Mouse (Mus musculus) B cell, adult 67 days (primary cell): ENCODE results near the gene Tap1. TPM values are rescaled to one million over a fixed set of nuclear protein-coding genes. Genes with fewer than 3 reads are reported as not detected.

ENCODE experiments used
- total RNA-seq, 2 experiments: library from RNA; stranded (reverse); gene quantifications; 4 replicates each; pipeline ENCODE4 v1.2.4; 2023

The Tap1 gene
- 100 to 1,000 TPM; 143 to 169 TPM for total RNA-seq

GRCm38 (mm10) chr17:34187261-34187916, at the start of gene Tap1, which contains the start of gene Psmb9:
Tap1 (plus strand) TSS chr17:34187553.
Psmb9 (minus strand) TSS chr17:34187764.

GRCm38 (mm10) chr17:34143033-34143432, 44.3 kb upstream of the Tap1 start, which contains the start of gene H2-DMb2:
H2-DMb2 (plus strand) TSS chr17:34143307.

GRCm38 (mm10) chr17:34152923-34153322, 34.4 kb upstream of the Tap1 start, which contains the start of gene H2-DMb1:
H2-DMb1 (plus strand) TSS chr17:34153072.

GRCm38 (mm10) chr17:34196941-34197894, 9.9 kb downstream of the Tap1 start, which contains the start of gene Psmb8:
Psmb8 (plus strand) TSS chr17:34197721.

GRCm38 (mm10) chr17:34203444-34203843, 16.1 kb downstream of the Tap1 start, which contains the start of gene Tap2:
Tap2 (plus strand) TSS chr17:34203527.

GRCm38 (mm10) chr17:34238706-34239105, 51.4 kb downstream of the Tap1 start, which contains the start of gene H2-Ob:
H2-Ob (plus strand) TSS chr17:34238903.

Other genes starting within 250 kb of the Tap1 start
- 10 to 100 TPM; 62.1 to 66.8 TPM for gene Pfdn6, start 247.2 kb upstream of the Tap1 start, total RNA-seq
- 10 to 100 TPM; 40.2 to 41.2 TPM for gene Wdr46, start 246.9 kb upstream of the Tap1 start, total RNA-seq
- gene B3galt4, start 236.1 kb upstream of the Tap1 start, total RNA-seq: 1 to 10 TPM; 6.1 to 7.1 TPM
- 10 to 100 TPM; 95.0 to 95.1 TPM for gene Vps52, start 231.7 kb upstream of the Tap1 start, total RNA-seq
- 1,000 to 10,000 TPM; 1,402 to 1,461 TPM for gene Rps18, start 231.6 kb upstream of the Tap1 start, total RNA-seq
- 1,000 to 10,000 TPM; 2,757 to 2,769 TPM for gene H2-K1, start 187.2 kb upstream of the Tap1 start, total RNA-seq
- gene Ring1, start 162.9 kb upstream of the Tap1 start, total RNA-seq: 10 to 100 TPM; 35.8 to 40.6 TPM
- 100 to 1,000 TPM; 145 to 161 TPM for gene H2-Ke6, start 159.5 kb upstream of the Tap1 start, total RNA-seq
- gene Slc39a7, start 155.9 kb upstream of the Tap1 start, total RNA-seq: 10 to 100 TPM; 81.1 to 92.0 TPM
- 100 to 1,000 TPM; 119 to 129 TPM for gene Rxrb, start 155.7 kb upstream of the Tap1 start, total RNA-seq
- 1 to 10 TPM; 9.3 to 9.6 TPM for gene Col11a2, start 148.1 kb upstream of the Tap1 start, total RNA-seq
- gene H2-Oa, start 95.2 kb upstream of the Tap1 start, total RNA-seq: 100 to 1,000 TPM; 208 to 232 TPM
- 100 to 1,000 TPM; 579 to 585 TPM for gene H2-DMa, start 68.0 kb upstream of the Tap1 start, total RNA-seq
- gene Brd2, start 64.9 kb upstream of the Tap1 start, total RNA-seq: 100 to 1,000 TPM; 526 to 537 TPM
- gene H2-DMb2, start 44.2 kb upstream of the Tap1 start, total RNA-seq: 1,000 to 10,000 TPM; 1,421 to 1,463 TPM
- gene H2-DMb1, start 34.5 kb upstream of the Tap1 start, total RNA-seq: 100 to 1,000 TPM; 605 to 615 TPM
- 100 to 1,000 TPM in 1 of 2 experiments, 10 to 100 TPM in 1; 96.9 to 120 TPM for gene Psmb9, start 211 bp downstream of the Tap1 start, total RNA-seq
- 100 to 1,000 TPM; 240 to 265 TPM for gene Psmb8, start 10.2 kb downstream of the Tap1 start, total RNA-seq
- gene Tap2, start 16.0 kb downstream of the Tap1 start, total RNA-seq: 100 to 1,000 TPM; 125 to 140 TPM
- 1,000 to 10,000 TPM; 1,014 to 1,076 TPM for gene H2-Ob, start 51.4 kb downstream of the Tap1 start, total RNA-seq
- gene H2-Ab1, start 70.1 kb downstream of the Tap1 start, total RNA-seq: 1,000 to 10,000 TPM; 6,321 to 6,441 TPM
- 1,000 to 10,000 TPM; 4,632 to 4,642 TPM for gene H2-Aa, start 100.3 kb downstream of the Tap1 start, total RNA-seq
- gene H2-Eb1, start 118.3 kb downstream of the Tap1 start, total RNA-seq: 1,000 to 10,000 TPM; 3,437 to 3,484 TPM
- gene H2-Eb2, start 138.1 kb downstream of the Tap1 start, total RNA-seq: 10 to 100 TPM; 33.6 to 48.0 TPM
- gene Btnl2, start 167.3 kb downstream of the Tap1 start, total RNA-seq: 10 to 100 TPM in 1 of 2 experiments, 1 to 10 TPM in 1; 9.3 to 12.5 TPM
- 1 to 10 TPM; 2.7 to 4.5 TPM for gene Btnl1, start 189.6 kb downstream of the Tap1 start, total RNA-seq
- gene BC051142, start 211.3 kb downstream of the Tap1 start, total RNA-seq: 10 to 100 TPM; 14.3 to 15.6 TPM